Mouse (Mus musculus) midbrain, postnatal 0 days (tissue): ENCODE data around the gene Nckap1l. TPM values are rescaled to one million over a fixed set of nuclear protein-coding genes. Genes with fewer than 3 reads are reported as not detected.
"Not testable (repeated sequence)": the region's sequence is repeated elsewhere in the genome, so short reads cannot be mapped to it uniquely, and the experiment has no call there.

Experiments used
- ATAC-seq: fragments of 200-750 bp; cut with Nextera tagmentation; 2 replicates; pipeline ENCODE4 v1.8.0; 2017; ENCODE audit warnings: moderate number of reproducible peaks, mild to moderate bottlenecking, moderate TSS enrichment, moderate library complexity; ENCODE audit not compliant: low FRiP score
- DNase-seq: peaks from one replicate; pipeline ENCODE4 v3.0.0-alpha.2; 2015; ENCODE audit warnings: low spot score
- H3K27ac ChIP-seq: fragments of 300-500 bp; sonication (generic); 2 replicates; pipeline ENCODE4 v1.5.1; 2014; ENCODE audit warnings: low read depth, mild to moderate bottlenecking, low read length, mixed read lengths
- H3K27me3 ChIP-seq: fragments of 300-500 bp; sonication (generic); 2 replicates; pipeline ENCODE4 v1.6.1; 2014; ENCODE audit warnings: low read length, control low read depth, mixed read lengths; ENCODE audit not compliant: insufficient read depth
- H3K36me3 ChIP-seq: fragments of 300-500 bp; sonication (generic); 2 replicates; pipeline ENCODE4 v1.6.1; 2014; ENCODE audit warnings: low read length, control low read depth, mixed read lengths; ENCODE audit not compliant: insufficient read depth
- H3K4me1 ChIP-seq: fragments of 300-500 bp; sonication (generic); 2 replicates; pipeline ENCODE4 v1.6.1; 2014; ENCODE audit warnings: mild to moderate bottlenecking, control low read depth, antibody characterized with exemption, low read length, mixed read lengths; ENCODE audit not compliant: insufficient read depth
- H3K4me2 ChIP-seq: fragments of 300-500 bp; sonication (generic); 2 replicates; pipeline ENCODE4 v1.6.1; 2014; ENCODE audit warnings: low read depth, mild to moderate bottlenecking, low read length, mixed read lengths; ENCODE audit not compliant: poor library complexity, severe bottlenecking
- H3K4me3 ChIP-seq: fragments of 300-500 bp; sonication (generic); 2 replicates; pipeline ENCODE4 v1.5.1; 2014; ENCODE audit warnings: low read depth, mild to moderate bottlenecking, low read length, moderate library complexity
- H3K9ac ChIP-seq: fragments of 300-500 bp; sonication (generic); replicated peaks from 2 replicates; pipeline ENCODE4 v1.6.1; 2014; ENCODE audit warnings: mild to moderate bottlenecking, low read length, moderate library complexity, mixed read lengths; ENCODE audit not compliant: poor library complexity, severe bottlenecking
- H3K9me3 ChIP-seq: fragments of 300-500 bp; sonication (generic); 2 replicates; pipeline ENCODE4 v1.6.1; 2016; ENCODE audit warnings: low read length, control low read depth
- CTCF ChIP-seq: IDR thresholded peaks from 2 replicates; pipeline ENCODE4 v1.5.1; 2016; ENCODE audit warnings: antibody characterized with exemption, mild to moderate bottlenecking
- WGBS: fragments of 180-500 bp; shearing (Covaris S2); extraction: QIAGEN DNeasy Blood & Tissue Kit; methylation state at CpG from one replicate; pipeline ENCODE4 v1.1.7; 2014; 5-methylcytosine and 5-hydroxymethylcytosine counted together
- polyA plus RNA-seq: library from polyadenylated mRNA; unstranded; fragments of >200 nt; fragmentation: Nextera tagmentation; extraction: Ambion mirVana; gene quantifications from 2 replicates; pipeline ENCODE4 v1.2.1, GENCODE M21; 2015
- total RNA-seq: library from RNA; depleted of rRNA; stranded (reverse); fragments of >200 nt; gene quantifications from 2 replicates; pipeline ENCODE4 v1.2.3, GENCODE M21; 2014; rRNA removed

The Nckap1l gene
- total RNA-seq (4.6 and 4.7 TPM in 2 replicates), polyA plus RNA-seq (2.0 and 2.4 TPM in 2 replicates)

GRCm38 (mm10) chr15:103453551-103454218 lies at the start of gene Nckap1l:
Gene Nckap1l (plus strand): TSS chr15:103453794.
- Histone ChIP-seq H3K9me3 (no peaks in the 10 kb centered on the region), H3K27me3 (no peaks in the 10 kb centered on the region), H3K4me1 (no peaks in the 10 kb centered on the region), H3K9ac (no peak within 1 kb of the TSS), H3K36me3 (no peaks in the 10 kb centered on the region), H3K4me2 (no peak within 1 kb of the TSS), H3K27ac (no peak within 1 kb of the TSS), H3K4me3 (no peak within 1 kb of the TSS)
- DNase-seq = no peak
- TF ChIP-seq CTCF = no peak
- ATAC-seq = no peak
- WGBS = 90% methylated on average over 13 of the region's 13 CpGs

GRCm38 (mm10) chr15:103405586-103405985 lies 48.0 kb upstream of the Nckap1l start:
- H3K4me2 ChIP-seq, ATAC-seq, H3K36me3 ChIP-seq, H3K27me3 ChIP-seq, H3K4me1 ChIP-seq, H3K27ac ChIP-seq, H3K9me3 ChIP-seq, H3K9ac ChIP-seq, H3K4me3 ChIP-seq, DNase-seq: not testable (repeated sequence)
- 100% methylated on average over 2 of the region's 3 CpGs for WGBS

GRCm38 (mm10) chr15:103427017-103427416 lies 26.6 kb upstream of the Nckap1l start:
- DNase-seq = peak; percentile 2
- Histone ChIP-seq H3K4me1 (no peaks in the 10 kb centered on the region; the same call in 1 of the 2 replicates), H3K4me3 (no peak overlapping the region), H3K27me3 (no peaks in the 10 kb centered on the region), H3K9ac (no peak overlapping the region), H3K36me3 (no peaks in the 10 kb centered on the region), H3K27ac (no peak overlapping the region; the same call in 1 of the 2 replicates), H3K9me3 (no peaks in the 10 kb centered on the region), H3K4me2 (no peak overlapping the region)
- 18% methylated on average over 2 of the region's 2 CpGs for WGBS
- ATAC-seq = no peak
- TF ChIP-seq CTCF = no peak

GRCm38 (mm10) chr15:103430241-103430640 lies 23.4 kb upstream of the Nckap1l start, which contains the start of gene Gtsf1:
Gene Gtsf1 (minus strand): TSS chr15:103430470.
- no peak within 1 kb of the TSS for H3K9ac ChIP-seq
- no peak within 1 kb of the TSS for H3K4me3 ChIP-seq
- no peak within 1 kb of the TSS for H3K4me2 ChIP-seq
- H3K27ac ChIP-seq = no peak within 1 kb of the TSS
- no peak for TF ChIP-seq CTCF
- no peaks in the 10 kb centered on the region for H3K9me3 ChIP-seq
- 93% methylated on average over 16 of the region's 16 CpGs for WGBS
- H3K36me3 ChIP-seq = no peaks in the 10 kb centered on the region
- DNase-seq = no peak
- ATAC-seq = no peak
- no peaks in the 10 kb centered on the region for H3K27me3 ChIP-seq
- H3K4me1 ChIP-seq = no peaks in the 10 kb centered on the region; the same call in 1 of the 2 replicates

GRCm38 (mm10) chr15:103445966-103446365 lies 7.6 kb upstream of the Nckap1l start:
- H3K27me3 ChIP-seq, H3K36me3 ChIP-seq, H3K27ac ChIP-seq, H3K4me1 ChIP-seq, DNase-seq, H3K9me3 ChIP-seq, H3K4me3 ChIP-seq, H3K9ac ChIP-seq, ATAC-seq, H3K4me2 ChIP-seq: not testable (repeated sequence)
- 86% methylated on average over 4 of the region's 4 CpGs for WGBS

GRCm38 (mm10) chr15:103448369-103448768 lies 5.2 kb upstream of the Nckap1l start, which contains the start of gene Gtsf2:
Gene Gtsf2 (minus strand): TSS chr15:103448469.
- Histone ChIP-seq H3K27ac (no peak within 1 kb of the TSS), H3K27me3 (no peaks in the 10 kb centered on the region), H3K4me1 (no peaks in the 10 kb centered on the region), H3K4me2 (no peak within 1 kb of the TSS), H3K9me3 (no peaks in the 10 kb centered on the region), H3K9ac (no peak within 1 kb of the TSS), H3K36me3 (no peaks in the 10 kb centered on the region), H3K4me3 (no peak within 1 kb of the TSS)
- WGBS = 21% methylated on average over 3 of the region's 3 CpGs
- no peak for DNase-seq
- no peak for TF ChIP-seq CTCF
- no peak for ATAC-seq
